Mouse (Mus musculus) hindbrain, embryonic 13.5 days (tissue): ENCODE data around the gene Gm49510. TPM values are rescaled to one million over a fixed set of nuclear protein-coding genes. Genes with fewer than 3 reads are reported as not detected.

Experiments used
- ATAC-seq: fragments of 200-750 bp; cut with Nextera tagmentation; 2 replicates; pipeline ENCODE4 v1.8.0; 2017; ENCODE audit warnings: moderate TSS enrichment; ENCODE audit not compliant: low FRiP score
- H3K27ac ChIP-seq: fragments of 300-500 bp; sonication (generic); 2 replicates; pipeline ENCODE4 v1.5.1; 2015; ENCODE audit warnings: inconsistent platforms, mild to moderate bottlenecking, moderate library complexity
- H3K27me3 ChIP-seq: fragments of 300-500 bp; sonication (generic); 2 replicates; pipeline ENCODE4 v1.6.1; 2015; ENCODE audit warnings: mild to moderate bottlenecking, inconsistent platforms
- H3K36me3 ChIP-seq: fragments of 300-500 bp; sonication (generic); 2 replicates; pipeline ENCODE4 v1.6.1; 2015; ENCODE audit warnings: mild to moderate bottlenecking, inconsistent platforms
- H3K4me1 ChIP-seq: fragments of 300-500 bp; sonication (generic); replicated peaks from 2 replicates; pipeline ENCODE4 v1.6.1; 2015; ENCODE audit warnings: inconsistent platforms
- H3K4me2 ChIP-seq: fragments of 300-500 bp; sonication (generic); 2 replicates; pipeline ENCODE4 v1.6.1; 2015; ENCODE audit warnings: inconsistent platforms, mild to moderate bottlenecking, moderate library complexity
- H3K4me3 ChIP-seq: fragments of 300-500 bp; sonication (generic); 2 replicates; pipeline ENCODE4 v1.5.1; 2015; ENCODE audit warnings: mild to moderate bottlenecking, inconsistent platforms
- H3K9ac ChIP-seq: fragments of 300-500 bp; sonication (generic); 2 replicates; pipeline ENCODE4 v1.6.1; 2015; ENCODE audit warnings: mild to moderate bottlenecking, inconsistent platforms
- H3K9me3 ChIP-seq: fragments of 300-500 bp; sonication (generic); 2 replicates; pipeline ENCODE4 v1.6.1; 2016; ENCODE audit warnings: inconsistent platforms
- WGBS: fragments of 180-500 bp; shearing (Covaris S2); methylation state at CpG from one replicate; pipeline ENCODE4 v1.1.7; 2015; 5-methylcytosine and 5-hydroxymethylcytosine counted together
- microRNA-seq: library from miRNA; unstranded; fragments of <30 nt; microRNA quantifications from one replicate; pipeline ENCODE4, GENCODE M21; 2016
- polyA plus RNA-seq: library from polyadenylated mRNA; unstranded; fragments of >200 nt; fragmentation: Nextera tagmentation; extraction: Ambion mirVana; gene quantifications from 2 replicates; pipeline ENCODE4 v1.2.1, GENCODE M21; 2015

The Gm49510 gene
- polyA plus RNA-seq, 1 experiment from 2014 or later = not detected

GRCm38 (mm10) chr15:78962885-78963284, 63.4 kb downstream of the Gm49510 start:
- H3K9me3 ChIP-seq = no peaks in the 10 kb centered on the region
- no peak overlapping the region for H3K4me2 ChIP-seq
- peaks cover 92% of the 10 kb centered on the region for H3K36me3 ChIP-seq
- no peak overlapping the region for H3K4me3 ChIP-seq
- H3K9ac ChIP-seq = no peak overlapping the region
- H3K27me3 ChIP-seq = no peaks in the 10 kb centered on the region
- 29% methylated on average over 2 of the region's 2 CpGs for WGBS
- no peaks in the 10 kb centered on the region for H3K4me1 ChIP-seq
- ATAC-seq = peak; percentile 68; the same call in 1 of the 2 replicates
- H3K27ac ChIP-seq = no peak overlapping the region

Small RNA genes within 50 kb of the gene (microRNA-seq; reads per million reads assigned to microRNA genes)
- not detected for gene Mir6955

Other genes with a start within 250 kb of the Gm49510 start
- gene Elfn2, start 180.9 kb upstream of the Gm49510 start, polyA plus RNA-seq = 4.6 and 5.0 TPM in 2 replicates
- gene Mfng, start 126.2 kb upstream of the Gm49510 start, polyA plus RNA-seq = 36.7 and 40.1 TPM in 2 replicates
- gene Card10, start 96.6 kb upstream of the Gm49510 start, polyA plus RNA-seq = 1.6 TPM in 2 replicates
- 9.5 and 11.0 TPM in 2 replicates for gene Cdc42ep1, start 57.0 kb upstream of the Gm49510 start, polyA plus RNA-seq
- not detected in 2 replicates for gene Lgals2, start 44.1 kb upstream of the Gm49510 start, polyA plus RNA-seq
- gene Gga1, start 22.5 kb upstream of the Gm49510 start, polyA plus RNA-seq = 49.9 and 50.6 TPM in 2 replicates
- 3.8 and 4.5 TPM in 2 replicates for gene Sh3bp1, start 101 bp downstream of the Gm49510 start, polyA plus RNA-seq
- gene Pdxp, start 14.3 kb downstream of the Gm49510 start, polyA plus RNA-seq = 62.7 and 64.3 TPM in 2 replicates
- gene Lgals1, start 27.1 kb downstream of the Gm49510 start, polyA plus RNA-seq = 193 and 202 TPM in 2 replicates
- gene Nol12, start 35.3 kb downstream of the Gm49510 start, polyA plus RNA-seq = 57.4 and 62.3 TPM in 2 replicates
- gene Triobp, start 48.1 kb downstream of the Gm49510 start, polyA plus RNA-seq = 31.6 and 36.6 TPM in 2 replicates
- 259 and 266 TPM in 2 replicates for gene H1f0, start 128.8 kb downstream of the Gm49510 start, polyA plus RNA-seq
- 0.17 TPM in 1 of 2 replicates, not detected in the other for gene Galr3, start 142.2 kb downstream of the Gm49510 start, polyA plus RNA-seq
- 50.4 and 51.5 TPM in 2 replicates for gene Ankrd54, start 163.2 kb downstream of the Gm49510 start, polyA plus RNA-seq
- gene Eif3l, start 175.5 kb downstream of the Gm49510 start, polyA plus RNA-seq = 179 and 185 TPM in 2 replicates
- gene Micall1, start 209.2 kb downstream of the Gm49510 start, polyA plus RNA-seq = 8.7 and 10.3 TPM in 2 replicates
- gene Polr2f, start 241.3 kb downstream of the Gm49510 start, polyA plus RNA-seq = 263 and 295 TPM in 2 replicates
- gene 1700088E04Rik, start 241.6 kb downstream of the Gm49510 start, polyA plus RNA-seq = 15.3 and 22.1 TPM in 2 replicates